Mouse (Mus musculus) retina, postnatal 1 day (tissue): ENCODE data around the gene Atg5.

ENCODE experiments used
- DNase-seq: peaks from one replicate; pipeline ENCODE4 v3.0.0-alpha.2; 2012

Atg5 gene

GRCm38 (mm10) chr10:44392855-44393254 is 124.7 kb downstream of the Atg5 start:
- DNase-seq: no peak

GRCm38 (mm10) chr10:44400119-44400518 is 132.0 kb downstream of the Atg5 start:
- DNase-seq: no peak

- no peak for DNase-seq
Measured at GRCm38 (mm10) chr10:44400602-44401001, 132.4 kb downstream of the Atg5 start.

- no peak for DNase-seq
Measured at GRCm38 (mm10) chr10:44401600-44401999, 133.4 kb downstream of the Atg5 start.

GRCm38 (mm10) chr10:44403415-44403814 is 135.3 kb downstream of the Atg5 start:
- no peak for DNase-seq

GRCm38 (mm10) chr10:44409054-44409453 is 140.9 kb downstream of the Atg5 start:
- no peak for DNase-seq

- no peak for DNase-seq
Measured at GRCm38 (mm10) chr10:44409958-44410357, 141.8 kb downstream of the Atg5 start.
